Mouse (Mus musculus) midbrain, embryonic 14.5 days (tissue): ENCODE measurements around the gene Arid1b. TPM values are rescaled to one million over a fixed set of nuclear protein-coding genes. Genes with fewer than 3 reads are reported as not detected.
A peak's percentile ranks its signal among the peaks of the same experiment; 100 is the strongest.

Experiments used
- ATAC-seq: fragments of 200-750 bp; cut with Nextera tagmentation; 2 replicates; pipeline ENCODE4 v1.8.0; 2017; ENCODE audit warnings: moderate number of reproducible peaks, moderate library complexity; ENCODE audit not compliant: low FRiP score, low TSS enrichment
- DNase-seq: peaks from one replicate; pipeline ENCODE4 v3.0.0-alpha.2; 2015
- H3K27ac ChIP-seq: fragments of 300-500 bp; sonication (generic); replicated peaks from 2 replicates; pipeline ENCODE4 v1.5.1; 2014; ENCODE audit warnings: mild to moderate bottlenecking, low read depth, low read length, moderate library complexity
- H3K27me3 ChIP-seq: fragments of 300-500 bp; sonication (generic); 2 replicates; pipeline ENCODE4 v1.6.1; 2014; ENCODE audit warnings: low read length, control low read depth, mixed read lengths; ENCODE audit not compliant: control insufficient read depth, insufficient read depth
- H3K36me3 ChIP-seq: fragments of 300-500 bp; sonication (generic); 2 replicates; pipeline ENCODE4 v1.6.1; 2014; ENCODE audit warnings: low read length, control low read depth; ENCODE audit not compliant: control insufficient read depth, insufficient read depth
- H3K4me1 ChIP-seq: fragments of 300-500 bp; sonication (generic); 2 replicates; pipeline ENCODE4 v1.6.1; 2014; ENCODE audit warnings: mild to moderate bottlenecking, antibody characterized with exemption, low read length, control low read depth; ENCODE audit not compliant: control insufficient read depth, insufficient read depth
- H3K4me2 ChIP-seq: fragments of 300-500 bp; sonication (generic); 2 replicates; pipeline ENCODE4 v1.6.1; 2014; ENCODE audit warnings: mild to moderate bottlenecking, low read length, moderate library complexity
- H3K4me3 ChIP-seq: fragments of 300-500 bp; sonication (generic); replicated peaks from 2 replicates; pipeline ENCODE4 v1.5.1; 2014; ENCODE audit warnings: low read depth, low read length
- H3K9ac ChIP-seq: fragments of 300-500 bp; sonication (generic); replicated peaks from 2 replicates; pipeline ENCODE4 v1.6.1; 2014; ENCODE audit warnings: mild to moderate bottlenecking, low read length, moderate library complexity
- H3K9me3 ChIP-seq: fragments of 300-500 bp; sonication (generic); 2 replicates; pipeline ENCODE4 v1.6.1; 2016; ENCODE audit warnings: low read length, control low read depth, mixed read lengths; ENCODE audit not compliant: control insufficient read depth
- WGBS: fragments of 180-500 bp; shearing (Covaris S2); extraction: QIAGEN DNeasy Blood & Tissue Kit; methylation state at CpG from one replicate; pipeline ENCODE4 v1.1.7; 2014; 5-methylcytosine and 5-hydroxymethylcytosine counted together
- polyA plus RNA-seq: library from polyadenylated mRNA; unstranded; fragments of >200 nt; fragmentation: Nextera tagmentation; extraction: Ambion mirVana; gene quantifications from 2 replicates; pipeline ENCODE4 v1.2.1, GENCODE M21; 2014

The Arid1b gene
- polyA plus RNA-seq, 1 experiment from 2014 or later, result 23.8 TPM

DNA sequence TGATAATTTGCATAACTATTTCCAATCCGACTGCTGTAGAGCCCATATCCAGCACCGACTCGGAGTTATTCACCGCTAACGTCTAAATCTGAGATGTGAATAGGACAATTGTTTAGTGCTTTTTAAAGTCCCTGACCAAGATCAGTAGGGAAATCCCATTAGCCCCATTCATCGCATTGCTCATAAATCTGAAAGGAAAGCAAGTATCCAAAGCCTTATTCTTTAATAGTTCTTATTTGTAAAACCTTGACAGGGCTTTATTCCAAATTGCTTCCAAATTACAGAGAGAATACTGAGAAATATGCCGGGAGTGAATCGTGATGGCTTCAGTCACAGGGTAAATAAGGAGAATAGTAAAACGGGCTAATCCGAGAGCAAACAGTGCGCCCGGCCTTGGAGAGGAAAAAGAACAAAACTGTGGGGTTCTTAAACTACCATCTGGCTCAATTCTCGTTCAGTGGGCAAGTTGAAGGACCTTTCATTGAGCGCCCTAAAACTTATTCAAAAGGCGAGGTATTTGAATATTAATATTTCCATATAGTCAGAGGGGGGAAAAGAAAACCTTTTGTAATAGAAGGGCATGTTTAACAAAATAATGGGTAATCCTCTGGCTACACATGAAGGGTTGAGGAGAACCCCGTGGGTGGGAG is 3.1 kb upstream of the Arid1b start:
- no peak overlapping the region for H3K9ac ChIP-seq
- no peak overlapping the region for H3K4me3 ChIP-seq
- H3K27ac ChIP-seq, result no peak overlapping the region
- DNase-seq (peak; percentile 64), ATAC-seq (no peak)
- peaks cover 15% of the 10 kb centered on the region for H3K4me1 ChIP-seq
- H3K4me2 ChIP-seq, result peak overlapping the region; percentile 1
- H3K9me3 ChIP-seq, result no peaks in the 10 kb centered on the region
- peaks cover 10% of the 10 kb centered on the region; the same call in 1 of the 2 replicates for H3K27me3 ChIP-seq
- WGBS, result 7% methylated on average over 16 of the region's 16 CpGs
- no peaks in the 10 kb centered on the region for H3K36me3 ChIP-seq

DNA sequence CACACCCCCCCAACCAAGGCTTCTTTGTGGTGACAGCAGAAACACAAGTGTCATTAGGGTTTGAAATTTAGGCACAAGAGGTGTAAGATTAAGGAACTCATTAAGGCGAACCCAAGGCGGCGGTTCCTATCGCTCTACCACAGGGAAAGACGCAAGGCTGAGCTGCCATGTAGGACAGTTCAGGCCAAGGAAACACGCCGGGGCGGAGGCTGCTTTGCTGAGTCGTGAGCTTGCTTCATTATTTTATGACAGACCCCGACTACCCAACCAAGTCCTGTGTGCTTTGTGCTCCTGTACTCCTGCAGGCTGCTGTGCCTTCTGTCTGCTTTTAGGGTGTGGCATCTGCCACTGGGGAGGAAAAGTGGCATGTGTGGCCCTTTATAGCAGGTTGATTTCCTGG is 2.5 kb upstream of the Arid1b start:
- ATAC-seq (no peak), DNase-seq (peak; percentile 56)
- Histone ChIP-seq H3K27ac (no peak overlapping the region), H3K4me3 (no peak overlapping the region), H3K9ac (no peak overlapping the region), H3K4me1 (peaks cover 15% of the 10 kb centered on the region), H3K27me3 (peaks cover 10% of the 10 kb centered on the region; the same call in 1 of the 2 replicates), H3K4me2 (peak overlapping the region; percentile 1), H3K36me3 (no peaks in the 10 kb centered on the region), H3K9me3 (no peaks in the 10 kb centered on the region)
- WGBS, result 14% methylated on average over 10 of the region's 10 CpGs

DNA sequence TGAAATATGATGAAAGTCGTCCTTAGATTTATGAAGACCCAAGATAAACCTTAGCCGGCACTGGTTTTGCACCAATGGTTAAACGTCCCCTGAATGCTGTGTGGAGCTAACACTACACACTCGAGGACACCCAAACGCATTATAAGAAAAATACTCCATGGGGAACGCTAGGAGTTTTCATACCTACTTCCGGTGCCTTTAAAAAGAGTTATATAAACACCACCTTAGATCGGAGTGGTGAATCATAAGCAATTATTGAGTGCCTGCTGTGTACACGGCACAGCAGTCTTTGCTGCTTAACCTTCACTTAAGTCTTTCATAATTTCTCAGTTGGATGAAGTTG is 664 bp upstream of the Arid1b start:
- ATAC-seq, result no peak
- peak overlapping the region; percentile 94 for H3K4me3 ChIP-seq
- DNase-seq, result no peak
- H3K27me3 ChIP-seq, result 0 out of 2 replicates have a peak, but pooled peaks cover 4% of the 10 kb centered on the region
- WGBS, result 12% methylated on average over 9 of the region's 9 CpGs
- H3K9me3 ChIP-seq, result no peaks in the 10 kb centered on the region
- H3K9ac ChIP-seq, result peak overlapping the region; percentile 100; the same call in 1 of the 2 replicates
- peak overlapping the region; percentile 74 for H3K4me2 ChIP-seq
- peak overlapping the region; percentile 100 for H3K27ac ChIP-seq
- no peaks in the 10 kb centered on the region for H3K36me3 ChIP-seq
- H3K4me1 ChIP-seq, result peaks cover 19% of the 10 kb centered on the region

DNA sequence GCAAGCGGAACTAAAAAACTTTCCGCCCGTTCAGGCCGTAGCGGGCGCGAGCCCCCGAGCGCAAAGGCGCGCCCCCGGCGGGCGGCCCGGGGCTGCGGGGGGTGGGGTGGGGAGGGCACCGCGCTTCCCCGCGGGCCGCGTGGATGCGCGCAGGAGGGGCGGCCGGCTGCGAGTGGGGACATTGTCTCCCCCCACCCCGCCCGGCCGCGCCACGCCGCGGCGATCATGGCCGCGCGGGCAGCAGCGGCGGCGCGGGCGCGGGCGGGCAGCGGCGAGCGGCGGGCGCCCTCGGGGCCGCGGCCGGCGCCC is 326 bp downstream of the Arid1b start:
- Histone ChIP-seq H3K36me3 (no peaks in the 10 kb centered on the region), H3K4me3 (peak overlapping the region; percentile 94), H3K4me2 (peak overlapping the region; percentile 74), H3K9ac (peak overlapping the region; percentile 100), H3K27ac (peak overlapping the region; percentile 100), H3K9me3 (no peaks in the 10 kb centered on the region), H3K27me3 (no peaks in the 10 kb centered on the region), H3K4me1 (peaks cover 24% of the 10 kb centered on the region)
- ATAC-seq (peak; percentile 35), DNase-seq (no peak)
- under 1% methylated on average over 54 of the region's 55 CpGs for WGBS

DNA sequence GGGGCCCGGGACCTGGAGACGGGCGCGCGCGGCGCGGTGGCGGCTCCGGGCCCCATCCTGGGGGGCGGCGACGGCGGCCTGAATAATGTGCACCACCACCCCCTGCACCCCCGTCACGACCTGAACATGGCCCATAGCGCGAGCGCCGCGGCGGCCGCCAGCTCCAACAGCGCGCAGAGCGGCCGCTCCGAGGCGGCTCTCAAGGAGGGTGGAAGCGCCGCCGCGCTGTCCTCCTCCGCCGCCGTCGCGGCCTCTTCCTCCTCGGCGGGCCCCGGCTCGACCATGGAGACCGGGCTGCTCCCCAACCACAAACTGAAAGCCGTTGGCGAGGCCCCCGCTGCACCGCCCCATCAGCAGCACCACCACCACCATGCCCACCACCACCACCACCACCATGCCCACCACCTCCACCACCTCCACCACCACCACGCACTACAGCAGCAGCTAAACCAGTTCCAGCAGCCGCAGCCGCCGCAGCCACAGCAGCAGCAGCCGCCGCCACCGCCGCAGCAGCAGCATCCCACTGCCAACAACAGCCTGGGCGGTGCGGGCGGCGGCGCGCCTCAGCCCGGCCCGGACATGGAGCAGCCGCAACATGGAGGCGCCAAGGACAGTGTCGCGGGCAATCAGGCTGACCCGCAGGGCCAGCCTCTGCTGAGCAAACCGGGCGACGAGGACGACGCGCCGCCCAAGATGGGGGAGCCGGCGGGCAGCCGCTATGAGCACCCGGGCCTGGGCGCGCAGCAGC is 855 bp downstream of the Arid1b start:
- H3K36me3 ChIP-seq, result no peaks in the 10 kb centered on the region
- ATAC-seq, result peak; percentile 58
- under 1% methylated on average over 70 of the region's 81 CpGs for WGBS
- peak overlapping the region; percentile 100 for H3K27ac ChIP-seq
- peak overlapping the region; percentile 94 for H3K4me3 ChIP-seq
- peak overlapping the region; percentile 74 for H3K4me2 ChIP-seq
- H3K4me1 ChIP-seq, result peaks cover 27% of the 10 kb centered on the region
- DNase-seq, result peak; percentile 82
- H3K9me3 ChIP-seq, result no peaks in the 10 kb centered on the region
- no peaks in the 10 kb centered on the region for H3K27me3 ChIP-seq
- H3K9ac ChIP-seq, result peak overlapping the region; percentile 100

DNA sequence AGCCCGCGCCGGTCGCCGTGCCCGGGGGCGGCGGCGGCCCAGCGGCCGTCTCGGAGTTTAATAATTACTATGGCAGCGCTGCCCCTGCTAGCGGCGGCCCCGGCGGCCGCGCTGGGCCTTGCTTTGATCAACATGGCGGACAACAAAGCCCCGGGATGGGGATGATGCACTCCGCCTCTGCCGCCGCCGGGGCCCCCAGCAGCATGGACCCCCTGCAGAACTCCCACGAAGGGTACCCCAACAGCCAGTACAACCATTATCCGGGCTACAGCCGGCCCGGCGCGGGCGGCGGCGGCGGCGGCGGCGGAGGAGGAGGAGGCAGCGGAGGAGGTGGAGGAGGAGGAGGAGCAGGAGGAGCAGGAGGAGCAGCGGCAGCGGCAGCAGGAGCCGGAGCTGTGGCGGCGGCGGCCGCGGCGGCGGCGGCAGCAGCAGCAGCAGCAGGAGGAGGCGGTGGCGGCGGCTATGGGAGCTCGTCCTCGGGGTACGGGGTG is 1.5 kb downstream of the Arid1b start:
- Histone ChIP-seq H3K4me1 (peaks cover 30% of the 10 kb centered on the region), H3K36me3 (no peaks in the 10 kb centered on the region), H3K9ac (peak overlapping the region; percentile 100), H3K4me2 (peak overlapping the region; percentile 74), H3K27ac (peak overlapping the region; percentile 100), H3K9me3 (no peaks in the 10 kb centered on the region), H3K4me3 (peak overlapping the region; percentile 94), H3K27me3 (no peaks in the 10 kb centered on the region)
- WGBS, result 0% methylated on average over 40 of the region's 56 CpGs
- DNase-seq, result peak; percentile 83
- ATAC-seq, result peak; percentile 31; the same call in 1 of the 2 replicates

DNA sequence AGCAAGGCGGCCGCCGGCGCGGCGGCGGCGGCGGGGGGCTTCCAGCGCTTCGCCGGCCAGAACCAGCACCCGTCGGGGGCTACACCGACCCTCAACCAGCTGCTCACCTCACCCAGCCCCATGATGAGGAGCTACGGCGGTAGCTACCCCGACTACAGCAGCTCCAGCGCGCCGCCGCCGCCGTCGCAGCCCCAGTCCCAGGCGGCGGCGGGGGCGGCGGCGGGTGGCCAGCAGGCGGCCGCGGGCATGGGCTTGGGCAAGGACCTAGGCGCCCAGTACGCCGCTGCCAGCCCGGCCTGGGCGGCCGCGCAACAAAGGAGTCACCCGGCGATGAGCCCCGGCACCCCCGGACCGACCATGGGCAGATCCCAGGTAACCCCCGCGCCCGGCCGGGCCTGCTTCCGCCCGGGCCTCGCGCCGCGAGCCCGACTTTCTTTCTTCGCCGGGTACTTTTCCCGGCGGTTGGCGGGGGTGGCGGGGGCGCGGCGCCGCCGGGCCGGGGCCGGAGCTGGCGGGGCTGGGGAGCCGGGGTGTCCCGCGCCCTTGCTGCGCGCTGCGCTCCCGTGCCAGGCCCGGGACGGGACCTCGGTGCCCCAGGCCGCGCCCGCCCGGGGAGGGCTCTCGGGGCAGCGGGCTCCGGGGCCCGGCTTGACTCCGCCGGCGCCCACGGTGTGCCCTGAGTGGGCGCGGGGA is 2.1 kb downstream of the Arid1b start:
- H3K27me3 ChIP-seq, result no peaks in the 10 kb centered on the region
- H3K4me3 ChIP-seq, result peak overlapping the region; percentile 94
- peak overlapping the region; percentile 100 for H3K27ac ChIP-seq
- peaks cover 34% of the 10 kb centered on the region for H3K4me1 ChIP-seq
- ATAC-seq (peak; percentile 35), DNase-seq (peak; percentile 71)
- H3K9ac ChIP-seq, result peak overlapping the region; percentile 100
- peak overlapping the region; percentile 74 for H3K4me2 ChIP-seq
- WGBS, result under 1% methylated on average over 80 of the region's 95 CpGs
- H3K36me3 ChIP-seq, result no peaks in the 10 kb centered on the region
- no peaks in the 10 kb centered on the region for H3K9me3 ChIP-seq

DNA sequence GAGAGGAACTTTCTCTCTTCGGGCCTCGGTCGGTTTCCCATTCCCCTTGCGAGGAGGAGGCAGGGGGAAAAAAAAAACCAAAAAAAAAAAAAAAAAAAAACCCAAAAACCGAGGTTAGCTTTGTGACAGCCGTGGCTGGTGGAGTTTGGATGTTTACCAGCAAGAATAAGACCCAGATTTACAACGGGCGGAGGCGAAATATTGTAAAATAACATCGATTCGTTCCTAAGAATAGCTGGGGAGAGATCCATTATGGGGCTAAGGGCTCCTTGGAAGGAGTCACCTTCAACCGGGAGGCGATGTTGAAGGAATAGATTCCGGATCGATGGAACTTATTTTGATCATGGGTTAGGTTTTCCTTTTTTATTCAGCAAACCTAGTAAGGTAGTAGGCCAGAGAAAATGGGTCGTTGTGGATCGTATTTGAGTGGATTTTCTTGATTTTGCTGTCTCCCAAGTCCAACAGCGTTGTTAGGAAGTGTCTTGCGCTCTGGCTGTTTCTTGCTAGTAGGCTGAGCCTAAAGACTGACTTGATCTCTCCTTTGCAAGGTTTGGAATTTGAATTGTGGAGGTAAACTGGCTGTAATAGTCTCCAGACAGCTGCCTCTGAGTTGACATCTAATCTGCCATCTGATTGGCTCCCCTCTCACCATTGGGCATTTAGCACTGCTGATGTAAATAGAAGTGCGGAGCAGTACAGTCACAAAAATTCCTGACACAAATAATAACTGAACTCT is 2.9 kb downstream of the Arid1b start:
- peaks cover 34% of the 10 kb centered on the region for H3K4me1 ChIP-seq
- DNase-seq (peak; percentile 83), ATAC-seq (no peak)
- no peaks in the 10 kb centered on the region for H3K36me3 ChIP-seq
- H3K9ac ChIP-seq, result peak overlapping the region; percentile 100
- WGBS, result 0% methylated on average over 20 of the region's 20 CpGs
- peak overlapping the region; percentile 100 for H3K27ac ChIP-seq
- peak overlapping the region; percentile 74 for H3K4me2 ChIP-seq
- no peaks in the 10 kb centered on the region for H3K27me3 ChIP-seq
- H3K9me3 ChIP-seq, result no peaks in the 10 kb centered on the region
- peak overlapping the region; percentile 94 for H3K4me3 ChIP-seq
